Mouse (Mus musculus): ENCODE data around the gene Insm2. TPM values are rescaled to one million over a fixed set of nuclear protein-coding genes. Genes with fewer than 3 reads are reported as not detected.
"Not testable (repeated sequence)": the region's sequence is repeated elsewhere in the genome, so short reads cannot be mapped to it uniquely, and the experiment has no call there.

Insm2 gene
- 0.17 and 0.42 TPM in 2 replicates for polyA plus RNA-seq (2014; fragmentation: Nextera tagmentation; extraction: Ambion mirVana)

- H3K4me1 ChIP-seq (ENCODE audit: control insufficient read depth, insufficient read depth, low read length), result peaks cover 14% of the 10 kb centered on the region; the same call in 1 of the 2 replicates
- H3K9me3 ChIP-seq (ENCODE audit: control insufficient read depth, low read depth, low read length), result no peaks in the 10 kb centered on the region; the same call in 1 of the 2 replicates
- no peak within 1 kb of the TSS for H3K27ac ChIP-seq (ENCODE audit: low read length)
- H3K36me3 ChIP-seq (ENCODE audit: control insufficient read depth, insufficient read depth, low read length), result no peaks in the 10 kb centered on the region
- peak within 1 kb of the TSS; percentile 81 for H3K4me2 ChIP-seq (replicated peaks; ENCODE audit: low read depth, low read length)
- WGBS, result 2% methylated on average over 75 of the region's 77 CpGs
- H3K4me3 ChIP-seq (ENCODE audit: low read depth, low read length), result peak within 1 kb of the TSS; percentile 40
- peaks cover 38% of the 10 kb centered on the region for H3K27me3 ChIP-seq (ENCODE audit: control insufficient read depth, insufficient read depth, low read length)
- H3K9ac ChIP-seq (replicated peaks; ENCODE audit: low read depth, low read length), result no peak within 1 kb of the TSS
- peak; percentile 74; the same call in 1 of the 2 replicates for ATAC-seq (ENCODE audit: insufficient number of reproducible peaks, insufficient read depth, low FRiP score, low read depth)
Measured at GRCm38 (mm10) chr12:55598887-55599561, at the start of gene Insm2. Insm2 (plus strand) TSS chr12:55599427.

- not testable (repeated sequence) for H3K9me3 ChIP-seq (ENCODE audit: control insufficient read depth, low read depth, low read length); H3K4me1 ChIP-seq (ENCODE audit: control insufficient read depth, insufficient read depth, low read length); H3K4me3 ChIP-seq (ENCODE audit: low read depth, low read length); H3K27me3 ChIP-seq (ENCODE audit: control insufficient read depth, insufficient read depth, low read length); ATAC-seq (ENCODE audit: insufficient number of reproducible peaks, insufficient read depth, low FRiP score, low read depth); H3K27ac ChIP-seq (ENCODE audit: low read length); H3K4me2 ChIP-seq (replicated peaks; ENCODE audit: low read depth, low read length); H3K36me3 ChIP-seq (ENCODE audit: control insufficient read depth, insufficient read depth, low read length); H3K9ac ChIP-seq (replicated peaks; ENCODE audit: low read depth, low read length)
- WGBS, result 76% methylated on average over 6 of the region's 6 CpGs
Measured at GRCm38 (mm10) chr12:55554901-55555300, 44.3 kb upstream of the Insm2 start.

GRCm38 (mm10) chr12:55557866-55558265 is 41.4 kb upstream of the Insm2 start:
- no peaks in the 10 kb centered on the region for H3K4me1 ChIP-seq (ENCODE audit: control insufficient read depth, insufficient read depth, low read length)
- H3K4me3 ChIP-seq (ENCODE audit: low read depth, low read length), result no peak overlapping the region
- no peaks in the 10 kb centered on the region for H3K9me3 ChIP-seq (ENCODE audit: control insufficient read depth, low read depth, low read length)
- H3K36me3 ChIP-seq (ENCODE audit: control insufficient read depth, insufficient read depth, low read length), result no peaks in the 10 kb centered on the region
- no peak for ATAC-seq (ENCODE audit: insufficient number of reproducible peaks, insufficient read depth, low FRiP score, low read depth)
- no peak overlapping the region for H3K4me2 ChIP-seq (replicated peaks; ENCODE audit: low read depth, low read length)
- no peaks in the 10 kb centered on the region for H3K27me3 ChIP-seq (ENCODE audit: control insufficient read depth, insufficient read depth, low read length)
- no peak overlapping the region for H3K27ac ChIP-seq (ENCODE audit: low read length)
- WGBS, result 77% methylated on average over 6 of the region's 6 CpGs
- H3K9ac ChIP-seq (replicated peaks; ENCODE audit: low read depth, low read length), result no peak overlapping the region

- 88% methylated on average over 12 of the region's 12 CpGs for WGBS
- Histone ChIP-seq H3K9me3 (ENCODE audit: control insufficient read depth, low read depth, low read length) (no peaks in the 10 kb centered on the region), H3K4me3 (ENCODE audit: low read depth, low read length) (no peak overlapping the region), H3K27ac (ENCODE audit: low read length) (no peak overlapping the region), H3K27me3 (ENCODE audit: control insufficient read depth, insufficient read depth, low read length) (no peaks in the 10 kb centered on the region), H3K9ac (replicated peaks; ENCODE audit: low read depth, low read length) (no peak overlapping the region), H3K4me2 (replicated peaks; ENCODE audit: low read depth, low read length) (no peak overlapping the region), H3K4me1 (ENCODE audit: control insufficient read depth, insufficient read depth, low read length) (no peaks in the 10 kb centered on the region), H3K36me3 (ENCODE audit: control insufficient read depth, insufficient read depth, low read length) (no peaks in the 10 kb centered on the region)
- no peak for ATAC-seq (ENCODE audit: insufficient number of reproducible peaks, insufficient read depth, low FRiP score, low read depth)
Measured at GRCm38 (mm10) chr12:55559184-55559855, 39.9 kb upstream of the Insm2 start.

GRCm38 (mm10) chr12:55560025-55560690 is 39.1 kb upstream of the Insm2 start:
- Histone ChIP-seq H3K36me3 (ENCODE audit: control insufficient read depth, insufficient read depth, low read length) (no peaks in the 10 kb centered on the region), H3K4me1 (ENCODE audit: control insufficient read depth, insufficient read depth, low read length) (no peaks in the 10 kb centered on the region), H3K4me3 (ENCODE audit: low read depth, low read length) (peak overlapping the region; percentile 27), H3K4me2 (replicated peaks; ENCODE audit: low read depth, low read length) (peak overlapping the region; percentile 53), H3K9me3 (ENCODE audit: control insufficient read depth, low read depth, low read length) (no peaks in the 10 kb centered on the region), H3K27me3 (ENCODE audit: control insufficient read depth, insufficient read depth, low read length) (no peaks in the 10 kb centered on the region), H3K9ac (replicated peaks; ENCODE audit: low read depth, low read length) (no peak overlapping the region), H3K27ac (ENCODE audit: low read length) (no peak overlapping the region)
- no peak for ATAC-seq (ENCODE audit: insufficient number of reproducible peaks, insufficient read depth, low FRiP score, low read depth)
- 12% methylated on average over 19 of the region's 19 CpGs for WGBS

GRCm38 (mm10) chr12:55563742-55564141 is 35.5 kb upstream of the Insm2 start:
- 91% methylated on average over 3 of the region's 3 CpGs for WGBS
- Histone ChIP-seq H3K4me2 (replicated peaks; ENCODE audit: low read depth, low read length) (no peak overlapping the region), H3K4me1 (ENCODE audit: control insufficient read depth, insufficient read depth, low read length) (no peaks in the 10 kb centered on the region), H3K4me3 (ENCODE audit: low read depth, low read length) (no peak overlapping the region), H3K9ac (replicated peaks; ENCODE audit: low read depth, low read length) (no peak overlapping the region), H3K27me3 (ENCODE audit: control insufficient read depth, insufficient read depth, low read length) (no peaks in the 10 kb centered on the region), H3K36me3 (ENCODE audit: control insufficient read depth, insufficient read depth, low read length) (no peaks in the 10 kb centered on the region), H3K27ac (ENCODE audit: low read length) (no peak overlapping the region), H3K9me3 (ENCODE audit: control insufficient read depth, low read depth, low read length) (no peaks in the 10 kb centered on the region)
- ATAC-seq (ENCODE audit: insufficient number of reproducible peaks, insufficient read depth, low FRiP score, low read depth), result no peak

GRCm38 (mm10) chr12:55564187-55564963 is 34.9 kb upstream of the Insm2 start:
- Histone ChIP-seq H3K4me3 (ENCODE audit: low read depth, low read length) (no peak overlapping the region), H3K36me3 (ENCODE audit: control insufficient read depth, insufficient read depth, low read length) (no peaks in the 10 kb centered on the region), H3K9ac (replicated peaks; ENCODE audit: low read depth, low read length) (no peak overlapping the region), H3K27ac (ENCODE audit: low read length) (no peak overlapping the region), H3K4me2 (replicated peaks; ENCODE audit: low read depth, low read length) (no peak overlapping the region), H3K4me1 (ENCODE audit: control insufficient read depth, insufficient read depth, low read length) (no peaks in the 10 kb centered on the region), H3K9me3 (ENCODE audit: control insufficient read depth, low read depth, low read length) (no peaks in the 10 kb centered on the region), H3K27me3 (ENCODE audit: control insufficient read depth, insufficient read depth, low read length) (no peaks in the 10 kb centered on the region)
- ATAC-seq (ENCODE audit: insufficient number of reproducible peaks, insufficient read depth, low FRiP score, low read depth), result no peak
- WGBS, result 81% methylated on average over 9 of the region's 9 CpGs

GRCm38 (mm10) chr12:55565206-55565605 is 34.0 kb upstream of the Insm2 start, which contains the start of gene Aldoart2:
Aldoart2 (plus strand) TSS chr12:55565239.
- WGBS, result 96% methylated on average over 19 of the region's 19 CpGs
- no peaks in the 10 kb centered on the region for H3K4me1 ChIP-seq (ENCODE audit: control insufficient read depth, insufficient read depth, low read length)
- ATAC-seq (ENCODE audit: insufficient number of reproducible peaks, insufficient read depth, low FRiP score, low read depth), result no peak
- no peaks in the 10 kb centered on the region for H3K36me3 ChIP-seq (ENCODE audit: control insufficient read depth, insufficient read depth, low read length)
- H3K4me3 ChIP-seq (ENCODE audit: low read depth, low read length), result no peak within 1 kb of the TSS
- H3K4me2 ChIP-seq (replicated peaks; ENCODE audit: low read depth, low read length), result no peak within 1 kb of the TSS
- H3K27me3 ChIP-seq (ENCODE audit: control insufficient read depth, insufficient read depth, low read length), result no peaks in the 10 kb centered on the region
- H3K9ac ChIP-seq (replicated peaks; ENCODE audit: low read depth, low read length), result no peak within 1 kb of the TSS
- no peak within 1 kb of the TSS for H3K27ac ChIP-seq (ENCODE audit: low read length)
- H3K9me3 ChIP-seq (ENCODE audit: control insufficient read depth, low read depth, low read length), result no peaks in the 10 kb centered on the region

Data from stomach, embryonic 14.5 days (tissue).